Mouse (Mus musculus) MEL (cell line): ENCODE results near the gene Klhdc2. TPM values are rescaled to one million over a fixed set of nuclear protein-coding genes. Genes with fewer than 3 reads are reported as not detected.

ENCODE experiments used
- DNase-seq: peaks from one replicate; pipeline ENCODE4 v3.0.0; 2011; ENCODE audit warnings: low read depth, low spot score
- H3K27ac ChIP-seq: 2 replicates; pipeline ENCODE4 v1.5.1; 2012; ENCODE audit warnings: low read depth, mild to moderate bottlenecking, control low read depth, low read length, moderate library complexity; ENCODE audit not compliant: control insufficient read depth
- H3K27me3 ChIP-seq, 2 experiments: fragments of 150-350 bp in 1 of 2; sonication (generic) in 1 of 2; 2 replicates each; pipeline ENCODE4 v1.6.1; 2012; ENCODE audit warnings: low read length in 2 of 2, mild to moderate bottlenecking in 2 of 2, improper control_type of control experiment in 1 of 2, moderate library complexity in 1 of 2; ENCODE audit not compliant: insufficient read depth in 2 of 2, control insufficient read depth in 1 of 2
- H3K36me3 ChIP-seq, 2 experiments: 2 replicates each; pipeline ENCODE4 v1.6.1; 2012 to 2014; ENCODE audit warnings: low read length in 2 of 2, improper control_type of control experiment in 1 of 2, inconsistent platforms in 1 of 2, mild to moderate bottlenecking in 1 of 2; ENCODE audit not compliant: insufficient read depth in 2 of 2, control insufficient read depth in 1 of 2
- H3K4me1 ChIP-seq, 2 experiments: fragments of 150-350 bp in 1 of 2; sonication (generic) in 1 of 2; 2 replicates each; pipeline ENCODE4 v1.6.1; 2012; ENCODE audit warnings: low read length in 2 of 2, improper control_type of control experiment in 1 of 2, mild to moderate bottlenecking in 1 of 2; ENCODE audit not compliant: insufficient read depth in 2 of 2, control insufficient read depth in 1 of 2
- H3K4me3 ChIP-seq, 2 experiments: fragments of 150-350 bp in 1 of 2; sonication (generic) in 1 of 2; 2 replicates each; pipeline ENCODE4 v1.5.1; 2012; ENCODE audit warnings: low read depth in 2 of 2, low read length in 2 of 2, mild to moderate bottlenecking in 2 of 2, moderate library complexity in 2 of 2, control low read depth in 1 of 2, improper control_type of control experiment in 1 of 2; ENCODE audit not compliant: control insufficient read depth in 1 of 2, insufficient read depth in 1 of 2
- H3K79me2 ChIP-seq: 2 replicates; pipeline ENCODE4 v1.6.1; 2012; ENCODE audit warnings: mild to moderate bottlenecking, low read length, moderate library complexity; ENCODE audit not compliant: control insufficient read depth, poor library complexity, insufficient read depth
- H3K9ac ChIP-seq: 2 replicates; pipeline ENCODE4 v1.6.1; 2012; ENCODE audit warnings: low read depth, mild to moderate bottlenecking, control low read depth, low read length, moderate library complexity; ENCODE audit not compliant: control insufficient read depth, poor library complexity, severe bottlenecking
- H3K9me3 ChIP-seq: fragments of 150-350 bp; sonication (generic); replicated peaks from 2 replicates; pipeline ENCODE4 v1.6.1; 2012; ENCODE audit warnings: mild to moderate bottlenecking, low read length, improper control_type of control experiment, moderate library complexity; ENCODE audit not compliant: insufficient read depth
- CHD2 ChIP-seq: IDR thresholded peaks from 2 replicates; pipeline ENCODE4 v1.6.1; 2011; ENCODE audit warnings: low read length, improper control_type of control experiment
- ELF1 ChIP-seq: IDR thresholded peaks from 2 replicates; pipeline ENCODE4 v1.6.1; 2014; ENCODE audit warnings: low read depth, mild to moderate bottlenecking, inconsistent platforms, low read length, improper control_type of control experiment, moderate library complexity
- EP300 ChIP-seq, 2 experiments: IDR thresholded peaks; 2 replicates each; pipeline ENCODE4 v1.6.1; 2011; ENCODE audit warnings: improper control_type of control experiment in 2 of 2, low read length in 2 of 2, low read depth in 1 of 2, mild to moderate bottlenecking in 1 of 2
- ETS1 ChIP-seq: IDR thresholded peaks from 2 replicates; pipeline ENCODE4 v1.6.1; 2012; ENCODE audit warnings: low read depth, mild to moderate bottlenecking, inconsistent platforms, low read length, improper control_type of control experiment, moderate library complexity
- GATA1 ChIP-seq: IDR thresholded peaks from 2 replicates; pipeline ENCODE4 v1.6.1; 2011; ENCODE audit warnings: low read depth, low read length, improper control_type of control experiment
- KAT2A ChIP-seq: conservative IDR thresholded peaks from 2 replicates; pipeline ENCODE4 v1.6.1; 2012; ENCODE audit warnings: low read depth, low read length, improper control_type of control experiment, inconsistent platforms
- MAFK ChIP-seq: IDR thresholded peaks from 2 replicates; pipeline ENCODE4 v1.6.1; 2011; ENCODE audit warnings: low read depth, mild to moderate bottlenecking, low read length, improper control_type of control experiment, borderline replicate concordance
- MXI1 ChIP-seq: IDR thresholded peaks from 2 replicates; pipeline ENCODE4 v1.6.1; 2011; ENCODE audit warnings: mild to moderate bottlenecking, low read depth, low read length, improper control_type of control experiment
- MYC ChIP-seq: IDR thresholded peaks from 2 replicates; pipeline ENCODE4 v1.6.1; 2011; ENCODE audit warnings: low read depth, mild to moderate bottlenecking, low read length, improper control_type of control experiment, moderate library complexity
- NRF1 ChIP-seq: IDR thresholded peaks from 2 replicates; pipeline ENCODE4 v1.6.1; 2014; ENCODE audit warnings: low read depth, mild to moderate bottlenecking, inconsistent platforms, low read length, improper control_type of control experiment, moderate library complexity; ENCODE audit not compliant: poor library complexity, insufficient read depth, severe bottlenecking
- RCOR1 ChIP-seq: IDR thresholded peaks from 2 replicates; pipeline ENCODE4 v1.6.1; 2012; ENCODE audit warnings: low read depth, mild to moderate bottlenecking, inconsistent platforms, low read length, improper control_type of control experiment
- SIN3A ChIP-seq: IDR thresholded peaks from 2 replicates; pipeline ENCODE4 v1.6.1; 2012; ENCODE audit warnings: low read length, improper control_type of control experiment, inconsistent platforms
- SMC3 ChIP-seq: IDR thresholded peaks from 2 replicates; pipeline ENCODE4 v1.6.1; 2011; ENCODE audit warnings: low read depth, low read length, improper control_type of control experiment
- TAL1 ChIP-seq: IDR thresholded peaks from 2 replicates; pipeline ENCODE4 v1.6.1; 2012; ENCODE audit warnings: mild to moderate bottlenecking, inconsistent platforms, low read length, moderate library complexity, mixed read lengths
- TBP ChIP-seq: IDR thresholded peaks from 2 replicates; pipeline ENCODE4 v1.8.0; 2011; ENCODE audit warnings: low read depth, low read length, improper control_type of control experiment
- TCF12 ChIP-seq: IDR thresholded peaks from 2 replicates; pipeline ENCODE4 v1.6.1; 2014; ENCODE audit warnings: low read depth, mild to moderate bottlenecking, inconsistent platforms, low read length, improper control_type of control experiment, moderate library complexity
- UBTF ChIP-seq: IDR thresholded peaks from 2 replicates; pipeline ENCODE4 v1.6.1; 2012; ENCODE audit warnings: low read depth, mild to moderate bottlenecking, inconsistent platforms, low read length, improper control_type of control experiment, moderate library complexity, borderline replicate concordance; ENCODE audit not compliant: insufficient read depth
- ZC3H11A ChIP-seq: IDR thresholded peaks from 2 replicates; pipeline ENCODE4 v1.6.1; 2012; ENCODE audit warnings: low read depth, mild to moderate bottlenecking, inconsistent platforms, low read length, improper control_type of control experiment
- ZKSCAN1 ChIP-seq: IDR thresholded peaks from 2 replicates; pipeline ENCODE4 v1.6.1; 2012; ENCODE audit warnings: low read depth, mild to moderate bottlenecking, inconsistent platforms, low read length, improper control_type of control experiment, moderate library complexity
- ZMIZ1 ChIP-seq: IDR thresholded peaks from 2 replicates; pipeline ENCODE4 v1.6.1; 2012; ENCODE audit warnings: low read depth, mild to moderate bottlenecking, inconsistent platforms, low read length, improper control_type of control experiment, moderate library complexity
- ZNF384 ChIP-seq: IDR thresholded peaks from 2 replicates; pipeline ENCODE4 v1.6.1; 2012; ENCODE audit warnings: low read depth, mild to moderate bottlenecking, inconsistent platforms, low read length, improper control_type of control experiment
- polyA plus RNA-seq, 2 experiments: library from polyadenylated mRNA; stranded (reverse) in 1 of 2; unstranded in 1 of 2; fragments of >175 nt in 1 of 2; fragments of >200 nt in 1 of 2; gene quantifications; 2 replicates each; pipeline versions ENCODE4 v1.2.1 to v1.2.4; 2012; ENCODE audit warnings: low replicate concordance in 2 of 2, low read depth in 1 of 2; ENCODE audit not compliant: insufficient read length in 2 of 2, insufficient read depth in 1 of 2, missing spikeins in 1 of 2
- total RNA-seq: library from RNA; depleted of rRNA; stranded (reverse); fragments of 300-350 nt; gene quantifications from 2 replicates; pipeline ENCODE4 v1.2.3, GENCODE M21; 2012

Gene Klhdc2
- total and polyA plus RNA-seq, 3 experiments: 48.5 to 154 (median 51.7) TPM

GRCm38 (mm10) chr12:69293815-69294214 lies 2.7 kb upstream of the Klhdc2 start:
- Histone ChIP-seq H3K27me3 (no peaks in the 10 kb centered on the region), H3K9me3 (no peaks in the 10 kb centered on the region), H3K79me2 (peaks cover 16% of the 10 kb centered on the region), H3K36me3 (peaks cover 0 to 17% of the 10 kb centered on the region in 2 experiments; a peak in 2 of 4 replicates), H3K27ac (peak overlapping the region; percentile 31; the same call in 1 of the 2 replicates), H3K4me3 (no peak overlapping the region)
- peak; percentile 74 for DNase-seq
- TF ChIP-seq MXI1 (peak; percentile 42; the same call in 1 of the 2 replicates), TAL1 (peak; percentile 76), ZNF384 (peak; percentile 72), GATA1 (peak; percentile 75), TCF12 (peak; percentile 78; the same call in 1 of the 2 replicates), CHD2 (no peak), EP300 (IDR thresholded peaks at IDR 0.05; ENCODE audit: low read depth in 1 of 2, low read length in 2 of 2) (peak; percentile 49 to 79; a peak in 3 of 4 replicates), RCOR1 (peak; percentile 6; the same call in 1 of the 2 replicates), ZKSCAN1 (no peak)
- TF ChIP-seq, all 39 proteins: peak for 7
- H3K4me1 ChIP-seq: peaks cover 10 to 25% of the 10 kb centered on the region in 2 experiments
- H3K9ac ChIP-seq: no peak overlapping the region

- no peaks in the 10 kb centered on the region for H3K9me3 ChIP-seq
- peak; percentile 61 for DNase-seq
- H3K9ac ChIP-seq: no peak overlapping the region
- no peak overlapping the region for H3K27ac ChIP-seq
- H3K4me3 ChIP-seq: no peak overlapping the region
- peaks cover 8 to 23% of the 10 kb centered on the region in 2 experiments for H3K4me1 ChIP-seq
- peaks cover 18% of the 10 kb centered on the region for H3K79me2 ChIP-seq
- TF ChIP-seq ELF1: no peak
- TF ChIP-seq SIN3A: no peak
- TF ChIP-seq KAT2A: no peak
- TF ChIP-seq ZKSCAN1: no peak
- no peak for TF ChIP-seq MYC
- TF ChIP-seq ETS1: no peak
- TF ChIP-seq CHD2: no peak
- TF ChIP-seq TBP: 0 out of 2 replicates have a peak, but pooled peaks have one; percentile 21
- TF ChIP-seq ZMIZ1: no peak
- no peak for TF ChIP-seq ZC3H11A
- TF ChIP-seq UBTF: no peak
- no peak for TF ChIP-seq MAFK
- TF ChIP-seq NRF1: no peak
- 0 out of 2 replicates have a peak, but pooled peaks have one; percentile 6 for TF ChIP-seq SMC3
- TF ChIP-seq, all 39 proteins: peak for 2
- H3K27me3 ChIP-seq: no peaks in the 10 kb centered on the region
- H3K36me3 ChIP-seq: peaks cover 0 to 15% of the 10 kb centered on the region in 2 experiments; a peak in 2 of 4 replicates
Measured at GRCm38 (mm10) chr12:69294936-69295335, 1.5 kb upstream of the Klhdc2 start.
